Mouse (Mus musculus) common myeloid progenitor, adult 5-6 weeks (primary cell): ENCODE measurements at regions not wholly inside any gene's neighbourhood (a gene's known extent, or its start where the extent isn't known, plus 50 kb on each side); places are given as distances from the start of the nearest gene placed in this dataset.

Experiments
- ATAC-seq: replicated peaks from 2 replicates; pipeline ENCODE4 v1.8.0; 2016; ENCODE audit warnings: low read depth, mild to moderate bottlenecking, moderate TSS enrichment, inconsistent platforms; ENCODE audit not compliant: poor library complexity, severe bottlenecking

- ATAC-seq, result no peak
These were observed 56.7 kb upstream of the Mad2l1 start for GRCm38 (mm10) chr6:66478326-66478964.

DNA sequence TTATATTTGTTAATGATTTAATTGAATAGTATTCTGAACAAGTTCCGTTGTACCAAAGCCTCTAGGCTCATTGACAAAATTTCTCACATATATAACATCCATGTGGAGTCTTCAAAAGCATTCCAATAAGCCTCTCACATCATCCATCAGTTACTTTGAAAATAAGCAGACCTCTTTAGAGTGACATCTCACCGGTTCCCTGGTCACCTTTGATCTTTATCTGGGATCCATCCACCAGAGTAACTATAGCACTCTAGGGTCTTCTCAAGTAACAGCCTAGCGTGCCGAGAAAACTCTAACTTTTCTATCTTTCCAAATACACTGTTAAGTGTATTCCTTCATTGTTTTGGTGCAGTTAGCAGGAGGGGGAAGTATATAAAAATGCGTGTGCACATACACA lies 55.6 kb upstream of the Mad2l1 start:
- no peak for ATAC-seq

DNA sequence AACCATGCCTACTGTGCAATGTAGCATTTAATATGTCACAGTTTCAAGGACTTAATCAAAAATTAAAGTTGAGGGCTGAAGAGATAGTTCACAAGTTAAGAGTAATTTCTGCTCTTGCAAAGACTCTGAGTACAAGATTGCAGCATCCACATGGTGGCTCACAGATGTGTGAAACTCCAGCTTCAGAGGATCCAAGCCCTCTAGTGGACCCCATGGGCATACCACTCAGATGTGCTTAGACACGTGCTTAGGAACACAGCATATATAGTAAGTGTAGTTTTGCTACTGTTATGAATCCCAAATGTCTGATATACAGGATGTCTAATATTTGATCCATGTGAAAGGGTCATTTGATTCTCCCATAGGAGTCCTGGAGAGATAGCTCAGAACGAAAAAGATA lies 55.0 kb upstream of the Mad2l1 start:
- peak; percentile 86 for ATAC-seq

GRCm38 (mm10) chr6:66482797-66483196 lies 52.4 kb upstream of the Mad2l1 start:
- peak; percentile 72 for ATAC-seq
